ENCODE assay signal across 12 mouse cellular contexts in the genomic region with DNA sequence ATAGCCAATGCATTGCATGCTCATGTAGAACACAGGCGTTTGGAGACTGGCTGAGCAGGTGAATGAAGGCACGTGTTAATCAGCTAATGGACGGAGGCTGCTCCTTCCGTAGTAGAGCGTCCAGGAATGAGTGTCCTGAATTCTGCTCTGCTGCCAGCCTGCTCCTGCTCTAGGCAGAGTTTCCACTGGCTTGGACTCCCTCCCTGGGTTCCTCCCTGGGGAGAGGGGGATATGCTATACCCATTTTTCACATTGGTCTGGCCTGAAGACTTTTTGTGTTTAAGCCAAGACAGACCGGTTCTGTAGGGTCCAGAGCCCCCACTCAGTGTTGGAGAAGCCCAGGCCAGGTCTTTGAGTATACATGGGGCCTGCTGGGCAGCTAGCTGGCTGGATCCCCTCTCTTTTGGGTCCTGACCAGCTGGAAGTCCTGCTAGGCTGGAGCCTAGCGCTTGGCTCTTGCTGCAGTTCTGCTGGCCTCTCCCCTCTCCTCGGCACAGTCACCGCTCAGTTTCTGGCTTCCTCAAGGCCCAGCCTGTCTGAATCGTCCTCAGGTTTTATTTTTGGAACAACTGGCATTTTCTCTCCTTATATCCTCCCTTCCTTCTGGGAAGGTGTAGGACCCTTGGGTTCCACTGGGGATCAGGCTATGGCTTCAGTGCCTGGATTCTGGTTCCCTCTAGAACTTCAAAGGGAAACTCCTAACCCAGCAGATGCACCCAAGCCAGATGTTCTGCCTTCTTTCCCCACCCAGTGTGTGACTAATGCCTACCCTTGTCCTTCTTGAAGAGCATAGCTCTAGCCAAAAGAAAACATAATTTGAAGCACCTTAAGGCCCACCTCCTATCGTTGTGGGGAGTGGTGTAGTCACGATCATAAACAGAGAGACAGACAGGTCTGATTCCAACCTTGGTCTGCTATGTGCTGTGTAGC. TPM values are rescaled to one million over a fixed set of nuclear protein-coding genes. Genes with fewer than 3 reads are reported as not detected.
DNase-seq lines count a peak whose midpoint lies in the region; ATAC-seq lines count a peak whose summit lies in the region.
"Had no signal": no experiment of that assay in that cellular context is flagged by ENCODE, and none has a peak within 500 bp of the region (broad histone marks: within the 10 kb centered on the region; RNA-seq: fewer than 3 reads in every experiment).

No protein-coding gene starts in this region.

- peak; percentile 37 for DNase-seq in adrenal gland, adult 2 months
- DNase-seq in adrenal gland, adult 18-20 months (ENCODE audit: low spot score in 2 of 2): no peak
- DNase-seq in kidney, postnatal 25 days: no peak
- DNase-seq in neural tube, embryonic 10.5 days (ENCODE audit: extremely low spot score, low spot score): no peak
- no peak for DNase-seq in retina, embryonic 14.5 days (ENCODE audit: low spot score)
- DNase-seq: embryo, embryonic 11 days had no signal

- H3K27me3 ChIP-seq in kidney, embryonic 15.5 days: 0 out of 2 replicates have a peak, but pooled peaks cover 2% of the 10 kb centered on the region
- no peaks in the 10 kb centered on the region for H3K27me3 ChIP-seq in intestine, embryonic 15.5 days (replicated peaks)

- no peak overlapping the region for H3K4me2 ChIP-seq in kidney, embryonic 15.5 days
- H3K4me2 ChIP-seq in intestine, embryonic 15.5 days (replicated peaks): no peak overlapping the region
- H3K4me2 ChIP-seq: midbrain, embryonic 12.5 days; neural tube, embryonic 15.5 days had no signal

- H3K9ac ChIP-seq in kidney, embryonic 15.5 days: no peak overlapping the region
- H3K9ac ChIP-seq in intestine, embryonic 15.5 days: no peak overlapping the region
- H3K9ac ChIP-seq: midbrain, embryonic 12.5 days; neural tube, embryonic 15.5 days had no signal

- no peaks in the 10 kb centered on the region for H3K36me3 ChIP-seq in kidney, embryonic 15.5 days
- no peaks in the 10 kb centered on the region for H3K36me3 ChIP-seq in intestine, embryonic 15.5 days
- H3K36me3 ChIP-seq: midbrain, embryonic 12.5 days; neural tube, embryonic 15.5 days had no signal

- no peak for ATAC-seq in kidney, embryonic 15.5 days (replicated peaks; ENCODE audit: low FRiP score)
- ATAC-seq in intestine, embryonic 15.5 days: no peak

- H3K27ac ChIP-seq in kidney, embryonic 15.5 days: peak overlapping the region; percentile 80
- peak overlapping the region; percentile 17; the same call in 1 of the 2 replicates for H3K27ac ChIP-seq in brown adipose tissue, adult 24 weeks (replicated peaks; ENCODE audit: low read depth, low read length)
- H3K27ac ChIP-seq in intestine, embryonic 15.5 days: peak overlapping the region; percentile 67; the same call in 1 of the 2 replicates
- H3K27ac ChIP-seq: midbrain, embryonic 12.5 days had no signal

- H3K4me1 ChIP-seq in kidney, embryonic 15.5 days: peaks cover 67% of the 10 kb centered on the region
- H3K4me1 ChIP-seq in brown adipose tissue, adult 24 weeks (ENCODE audit: control insufficient read depth, insufficient read depth, insufficient read length, low read length): peaks cover 23% of the 10 kb centered on the region
- H3K4me1 ChIP-seq in intestine, embryonic 15.5 days (replicated peaks): peaks cover 41% of the 10 kb centered on the region

- no peak overlapping the region for H3K4me3 ChIP-seq in kidney, embryonic 15.5 days (replicated peaks)
- no peak overlapping the region for H3K4me3 ChIP-seq in brown adipose tissue, adult 24 weeks (ENCODE audit: insufficient read depth, low read depth, low read length)
- H3K4me3 ChIP-seq in intestine, embryonic 15.5 days (replicated peaks): no peak overlapping the region
- H3K4me3 ChIP-seq: midbrain, embryonic 12.5 days; neural tube, embryonic 15.5 days had no signal

- 76% methylated on average over 12 of the region's 12 CpGs for WGBS in kidney, embryonic 15.5 days
- 76% methylated on average over 12 of the region's 12 CpGs for WGBS in intestine, embryonic 15.5 days

- H3K9me3 ChIP-seq in kidney, embryonic 15.5 days (replicated peaks): no peaks in the 10 kb centered on the region
- no peaks in the 10 kb centered on the region for H3K9me3 ChIP-seq in intestine, embryonic 15.5 days
- H3K9me3 ChIP-seq: midbrain, embryonic 12.5 days; neural tube, embryonic 15.5 days had no signal

RNA-seq across cellular contexts. Expression of a gene that starts 12.6 kb away (rescaled TPM):
- 10 to 100 TPM; 11.1 to 17.3 TPM for total RNA-seq in adrenal gland, adult 2 months (2021)
- 6.4 and 6.6 TPM in 2 replicates for polyA plus RNA-seq in adrenal gland, adult 2 months (2012; rRNA removed)
- total RNA-seq in adrenal gland, adult 18-20 months (2021): 10 to 100 TPM; 10.5 to 36.6 TPM
- polyA plus RNA-seq in kidney, embryonic 15.5 days (2015; fragmentation: Nextera tagmentation; extraction: Ambion mirVana): 14.0 and 14.9 TPM in 2 replicates
- 4.5 and 5.6 TPM in 2 replicates for polyA plus RNA-seq in brown adipose tissue, adult 24 weeks (2012; ENCODE audit: insufficient read depth, insufficient read length, missing spikeins)
- 16.8 and 18.7 TPM in 2 replicates for polyA plus RNA-seq in intestine, embryonic 15.5 days (2015; fragmentation: Nextera tagmentation; extraction: Ambion mirVana)
- total RNA-seq: hematopoietic stem cell, adult 5-6 weeks had no signal

RNA-seq across cellular contexts. Expression of a gene that starts 36.0 kb away (rescaled TPM):
- 10 to 100 TPM; 37.8 to 57.6 TPM for total RNA-seq in adrenal gland, adult 2 months (2021)
- polyA plus RNA-seq in adrenal gland, adult 2 months (2012; rRNA removed): 108 and 122 TPM in 2 replicates
- total RNA-seq in adrenal gland, adult 18-20 months (2021): 10 to 100 TPM; 38.9 to 40.3 TPM
- 37.7 and 46.7 TPM in 2 replicates for polyA plus RNA-seq in kidney, embryonic 15.5 days (2015; fragmentation: Nextera tagmentation; extraction: Ambion mirVana)
- 8.1 and 11.2 TPM in 2 replicates for polyA plus RNA-seq in brown adipose tissue, adult 24 weeks (2012; ENCODE audit: insufficient read depth, insufficient read length, missing spikeins)
- 60.3 and 76.1 TPM in 2 replicates for polyA plus RNA-seq in intestine, embryonic 15.5 days (2015; fragmentation: Nextera tagmentation; extraction: Ambion mirVana)

Comparison
In these comparisons a context has a peak if more than half of its experiments do, and no peak if none do; other contexts are left out.
1. H3K27ac ChIP-seq: peak in every context shown above with its lines; median percentile 80 in kidney, embryonic 15.5 days; 67 in intestine, embryonic 15.5 days; 17 in brown adipose tissue, adult 24 weeks.